Mouse (Mus musculus) forelimb bud, embryonic 11.5 days (tissue): ENCODE results near the gene Fsd2.

Experiments used
- DNase-seq: peaks from one replicate; pipeline ENCODE4 v3.0.0-alpha.2; 2012; ENCODE audit warnings: low read depth, low spot score

Gene Fsd2

GRCm38 (mm10) chr7:81541924-81542524 lies 24.7 kb downstream of the Fsd2 start:
- no peak for DNase-seq

GRCm38 (mm10) chr7:81540999-81541398 lies 25.7 kb downstream of the Fsd2 start:
- DNase-seq: no peak

DNA sequence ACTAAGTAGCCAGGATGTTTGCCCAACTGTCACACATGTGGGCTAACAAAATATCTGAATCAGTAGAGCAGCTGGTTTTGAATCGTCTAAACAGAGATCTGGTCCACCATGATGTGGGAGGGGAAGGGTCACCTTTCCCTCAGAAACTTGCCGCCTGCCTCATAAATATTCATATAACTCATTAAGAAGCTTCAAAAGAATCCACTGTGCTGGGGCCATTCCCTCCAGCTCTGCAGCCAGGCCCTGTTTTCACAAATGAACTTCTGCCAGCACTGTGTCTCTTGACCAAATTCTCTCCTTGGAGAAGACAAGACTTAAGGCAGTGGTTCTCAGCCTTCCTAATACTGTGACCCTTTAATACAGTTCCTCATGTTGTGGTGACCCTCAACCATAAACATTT lies 27.2 kb downstream of the Fsd2 start:
- no peak for DNase-seq

DNA sequence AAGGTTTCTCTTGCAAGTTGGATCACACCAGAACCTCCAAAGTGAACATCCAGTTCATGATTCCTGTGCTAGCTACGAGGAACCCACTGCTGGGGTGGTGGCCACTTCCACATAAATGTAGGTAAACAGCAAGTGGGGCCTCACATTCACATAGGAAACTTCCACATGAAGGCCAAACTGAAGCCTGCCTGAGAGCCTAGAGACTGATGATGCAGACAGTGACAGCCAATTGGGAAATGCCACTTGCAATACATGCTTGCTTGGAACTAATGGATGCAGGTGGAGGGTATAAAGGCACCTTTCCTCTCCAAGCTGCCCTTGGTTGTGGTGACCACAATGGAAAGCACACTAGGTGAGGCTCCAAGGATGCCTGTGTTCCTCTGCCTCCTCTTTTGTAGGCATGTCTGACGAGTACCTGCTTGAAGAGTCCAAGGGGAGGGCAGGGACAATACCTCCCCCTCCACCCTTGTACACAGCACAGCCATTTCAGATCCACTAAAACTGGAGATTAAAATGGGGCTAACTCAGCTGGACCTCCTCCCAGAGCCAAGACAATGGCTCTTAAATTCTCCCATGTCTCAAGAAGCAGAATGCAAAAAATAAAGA lies 28.6 kb downstream of the Fsd2 start:
- DNase-seq: no peak

GRCm38 (mm10) chr7:81536478-81536877 lies 30.3 kb downstream of the Fsd2 start:
- DNase-seq: no peak

DNA sequence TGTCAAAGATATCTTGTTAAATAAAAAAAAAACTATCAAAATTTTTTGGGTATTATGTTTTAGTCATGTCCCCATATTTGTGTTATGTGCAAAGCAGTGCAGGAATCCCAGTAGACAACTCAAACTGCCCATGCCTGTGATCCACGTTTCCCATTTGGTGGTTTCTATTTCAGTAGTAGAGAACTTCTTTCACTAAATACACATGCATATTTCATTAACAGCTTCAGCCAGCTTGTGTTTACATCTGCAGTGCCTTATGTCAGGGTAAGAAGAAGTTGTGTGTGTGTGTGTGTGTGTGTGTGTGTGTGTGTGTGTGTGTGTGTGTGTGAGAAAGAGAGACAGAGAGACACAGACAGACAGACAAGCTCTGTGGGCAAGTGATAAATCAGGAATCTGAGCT lies 35.3 kb downstream of the Fsd2 start:
- no peak for DNase-seq

DNA sequence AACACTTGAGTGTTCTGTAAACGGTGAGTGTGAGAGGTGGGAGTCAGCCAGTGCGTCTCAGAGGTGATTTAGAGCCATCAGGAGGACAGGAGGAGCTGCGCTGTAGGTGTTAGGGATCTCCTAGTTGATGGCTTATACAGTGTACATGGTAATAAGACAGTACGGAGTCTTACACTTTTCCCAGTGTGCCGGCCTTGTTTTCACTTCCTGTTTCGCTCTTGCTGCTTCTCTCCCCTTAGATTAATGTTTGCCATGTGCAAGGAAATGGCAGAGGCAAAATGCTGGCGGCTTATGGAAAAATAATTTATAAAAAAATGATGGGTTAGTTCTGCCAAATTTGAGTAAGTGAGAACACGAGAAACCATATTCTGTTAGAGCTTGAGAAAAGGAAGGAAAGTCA lies 37.8 kb downstream of the Fsd2 start:
- DNase-seq: no peak

- peak; percentile 7 for DNase-seq
Observed at GRCm38 (mm10) chr7:81523663-81524017, 43.1 kb downstream of the Fsd2 start.

DNA sequence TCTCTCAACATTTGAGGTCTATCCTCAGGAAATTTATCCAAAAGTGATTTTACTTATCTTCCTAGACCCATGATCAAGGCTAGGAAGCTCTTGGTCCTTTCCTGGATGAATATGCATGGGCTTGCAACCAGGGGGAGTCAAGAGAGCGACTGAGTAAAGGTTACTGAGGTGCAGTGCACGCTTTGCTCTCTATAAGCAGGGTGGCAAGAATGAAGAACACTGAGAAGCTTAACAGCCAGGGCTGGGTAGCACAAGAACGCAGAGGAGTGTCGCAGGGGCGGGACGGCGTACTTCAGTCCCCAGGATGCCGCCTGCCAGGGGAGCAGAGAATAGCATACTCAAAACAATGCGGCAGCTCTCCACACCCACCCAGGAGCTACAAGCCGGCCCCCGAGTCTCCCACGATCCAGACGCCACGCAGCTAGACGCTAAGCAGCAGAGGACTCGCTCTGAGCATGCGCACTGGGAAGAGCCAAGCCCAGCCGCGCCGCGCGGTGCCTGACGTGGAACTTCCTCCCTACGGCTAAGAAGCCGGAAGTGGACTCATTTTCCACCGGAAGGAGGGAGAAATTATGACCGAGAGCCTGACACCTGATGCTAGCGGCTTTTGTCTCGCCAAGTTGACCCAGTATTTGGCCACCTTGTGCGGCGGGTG lies 43.6 kb downstream of the Fsd2 start:
- DNase-seq: peak; percentile 94

DNA sequence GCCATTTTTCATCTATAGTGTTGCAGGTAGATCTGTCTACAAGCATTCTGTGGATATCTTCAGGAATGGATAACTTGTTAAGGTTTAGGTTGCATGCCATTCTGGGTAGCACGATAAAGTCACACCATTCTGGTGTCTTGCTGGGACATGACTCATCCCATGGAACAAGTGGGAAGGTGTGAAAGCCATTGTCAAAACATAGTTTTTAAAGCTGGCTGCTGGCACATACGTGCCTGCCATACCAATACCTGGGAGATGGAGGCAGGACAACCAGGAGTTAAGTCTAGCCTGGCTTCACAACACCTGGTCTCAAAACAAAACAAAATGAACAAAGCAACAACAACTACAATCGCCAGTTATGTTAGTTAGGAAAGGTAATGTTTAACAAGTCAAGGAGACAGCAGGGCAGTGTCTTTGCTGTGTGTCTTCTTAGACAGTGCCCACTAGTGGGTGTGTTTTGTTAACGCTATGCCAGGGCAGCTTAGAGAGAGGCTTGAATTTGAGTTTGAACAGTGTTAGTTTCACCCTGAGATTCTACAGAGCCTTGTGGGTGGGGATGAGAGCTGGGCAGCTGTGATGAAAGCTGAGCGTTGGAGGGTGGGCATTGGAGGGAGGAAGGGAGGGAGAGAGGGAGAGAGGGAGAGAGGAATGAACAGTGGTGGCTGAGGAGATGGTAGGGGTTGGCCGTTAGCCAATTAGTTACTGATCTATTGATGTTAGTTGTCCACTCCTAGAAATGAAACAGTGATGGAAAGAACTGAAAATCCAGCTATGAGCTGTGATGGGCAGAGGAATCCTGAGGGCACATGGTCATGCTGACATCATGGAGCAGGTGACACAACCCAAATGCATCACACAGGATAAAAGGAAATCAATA lies 50.4 kb downstream of the Fsd2 start:
- DNase-seq: no peak

GRCm38 (mm10) chr7:81514906-81515590 lies 51.7 kb downstream of the Fsd2 start:
- peak; percentile 6 for DNase-seq

GRCm38 (mm10) chr7:81501050-81501449 lies 65.7 kb downstream of the Fsd2 start:
- DNase-seq: no peak

DNA sequence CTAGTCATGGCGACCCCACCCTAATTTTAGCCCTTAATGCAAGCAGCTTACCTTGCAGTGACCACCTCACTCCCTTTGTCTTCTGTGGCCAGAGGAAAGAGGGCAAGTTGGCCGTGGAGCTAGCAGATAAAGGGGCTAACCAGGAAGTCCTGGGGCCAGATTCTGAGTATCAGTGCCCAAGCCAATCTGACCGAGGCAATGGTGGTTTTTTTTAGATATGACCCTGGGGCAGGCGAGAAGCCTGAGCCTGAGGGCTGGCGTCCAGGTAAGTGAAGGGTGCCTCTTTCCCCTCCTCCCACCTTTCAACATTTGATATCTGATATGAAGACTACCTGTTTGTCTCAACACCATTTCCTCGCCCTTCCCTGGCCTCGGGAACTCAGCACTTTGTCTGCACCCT lies 68.6 kb downstream of the Fsd2 start, which contains the start of gene BC048679:
BC048679 (minus strand) TSS at position 101 of the 400 bp plus-strand sequence.
- no peak for DNase-seq

- no peak for DNase-seq
Observed at GRCm38 (mm10) chr7:81497171-81497570, 69.6 kb downstream of the Fsd2 start.

DNA sequence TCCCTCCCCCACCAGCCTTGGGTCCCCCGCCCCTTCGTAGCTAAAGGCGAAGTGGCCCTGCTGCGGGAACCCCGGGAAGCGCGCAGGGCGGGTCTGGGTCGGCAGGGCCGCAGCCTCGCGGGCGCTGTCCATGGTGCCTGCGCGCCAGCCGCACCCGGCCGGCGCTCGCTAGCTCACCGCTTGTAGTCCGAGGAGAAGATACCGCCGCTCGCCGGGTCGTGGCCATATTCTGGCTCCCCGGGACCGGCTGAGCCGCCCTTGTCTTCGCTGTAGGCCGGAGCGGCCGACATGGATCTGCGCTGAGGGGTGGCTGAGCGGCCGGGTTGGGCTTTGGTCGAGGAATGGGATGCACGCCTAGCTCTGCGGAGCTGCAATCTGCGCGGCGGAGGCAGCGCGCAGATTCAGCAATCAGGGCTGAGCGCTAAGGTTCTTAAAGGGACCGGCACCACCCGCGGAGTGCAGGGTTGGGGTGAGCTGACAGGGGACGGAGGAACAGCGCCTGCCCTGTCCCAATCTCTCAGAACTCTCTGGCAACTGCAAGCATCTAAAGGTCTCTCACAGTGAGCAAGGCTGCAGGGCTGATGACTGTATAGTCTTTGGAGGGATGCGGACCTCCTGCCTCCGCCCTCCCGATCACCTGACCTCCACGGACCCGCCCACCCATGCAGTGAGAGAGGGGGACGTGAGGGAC lies 73.3 kb downstream of the Fsd2 start, which contains the start of gene Ap3b2:
Ap3b2 (minus strand) TSS at position 595 of the 691 bp plus-strand sequence.
- DNase-seq: peak; percentile 75

DNA sequence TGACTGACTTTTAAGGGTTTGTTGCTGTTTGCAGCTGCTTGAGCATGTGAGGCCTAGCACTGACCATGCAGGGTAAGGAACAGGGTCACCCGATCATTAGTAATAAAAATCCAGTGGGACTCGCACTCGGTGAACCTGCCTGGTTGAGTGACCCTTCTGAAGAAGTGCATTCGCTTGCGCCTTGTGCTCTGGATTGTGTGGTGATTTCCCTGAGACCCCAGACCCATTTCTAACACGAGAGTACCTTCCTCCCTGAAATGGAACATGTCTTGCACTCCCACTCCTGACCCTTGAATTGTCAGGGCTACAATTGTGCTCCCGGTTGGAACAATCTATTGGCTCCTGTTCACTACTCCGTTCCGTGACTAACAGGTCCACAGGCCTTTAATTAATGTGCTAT lies 74.1 kb downstream of the Fsd2 start:
- no peak for DNase-seq

- no peak for DNase-seq
Observed at GRCm38 (mm10) chr7:81489649-81490048, 77.1 kb downstream of the Fsd2 start.
